Mouse (Mus musculus) kidney, adult 2 months (tissue): ENCODE data around the gene Zfp646.

ENCODE experiments used
- CTCF ChIP-seq: fragments of 200-500 bp; conservative IDR thresholded peaks from 2 replicates; pipeline ENCODE4 v1.5.1; 2011; ENCODE audit warnings: low read depth, mild to moderate bottlenecking, control low read depth, low read length, moderate library complexity, mixed read lengths; ENCODE audit not compliant: insufficient read depth, insufficient read length
- POLR2A ChIP-seq: fragments of 200-500 bp; IDR thresholded peaks from one replicate; pipeline ENCODE4 v1.6.1; 2011; ENCODE audit warnings: low read depth, low read length, control low read depth

- TF ChIP-seq CTCF (no peak), POLR2A (peak; percentile 78)
Measured at GRCm38 (mm10) chr7:127842001-127842718, 33.9 kb upstream of the Zfp646 start.
